Mouse (Mus musculus) thymus, postnatal 4 days (tissue): Measurements from ENCODE around the gene Sbk1.

Experiments used
- DNase-seq: peaks from one replicate; pipeline ENCODE4 v3.0.0; 2021

Gene Sbk1

DNA sequence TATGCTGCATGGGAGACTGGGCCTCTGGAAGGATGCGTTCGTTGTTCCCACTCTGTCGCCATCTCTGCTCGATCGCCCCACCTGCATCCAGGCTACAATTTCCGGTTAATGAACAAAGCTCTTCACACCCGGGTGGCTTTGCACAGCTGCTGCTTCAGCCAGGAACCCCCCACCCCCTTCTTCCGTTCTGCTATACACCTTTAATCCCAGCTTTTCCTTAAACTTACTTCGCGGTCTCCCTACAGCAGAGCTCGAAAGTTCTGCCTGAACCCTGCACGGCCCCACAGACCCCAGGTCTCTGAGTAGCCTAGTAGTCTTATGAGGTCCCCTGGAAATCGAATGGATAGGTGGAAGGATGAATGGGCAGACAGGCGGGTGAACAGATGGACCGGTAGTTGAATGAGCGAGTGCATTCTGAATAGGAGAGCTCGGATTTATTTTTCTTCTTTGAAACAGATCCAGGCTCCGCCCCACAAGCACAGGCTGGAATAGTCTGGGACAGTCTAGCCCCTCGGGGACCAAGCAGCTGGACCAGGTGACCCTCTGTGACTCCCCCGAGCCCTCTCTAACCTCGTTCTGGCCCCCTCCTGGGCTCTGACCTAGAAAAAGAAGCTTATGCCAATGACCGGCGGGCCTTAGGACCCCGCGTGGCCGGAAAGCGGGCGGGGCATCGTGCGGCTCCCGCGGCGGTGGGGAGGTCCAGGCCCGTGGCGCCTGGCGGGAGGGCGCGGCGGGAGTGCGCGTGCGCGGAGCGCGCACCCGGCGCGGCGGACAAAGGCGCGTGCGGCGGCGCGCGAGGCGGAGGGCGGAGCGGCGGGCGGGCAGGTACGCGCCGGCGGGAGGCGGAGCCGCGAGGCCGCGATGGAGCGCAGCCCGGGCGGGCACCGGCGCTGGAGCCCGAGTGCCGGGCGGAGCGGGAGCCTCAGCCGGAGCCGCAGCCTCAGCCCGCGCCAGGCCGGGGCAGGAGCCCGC is at the start of gene Sbk1:
Gene Sbk1, plus strand, starts transcription at position 908 of the 972 bp plus-strand sequence.
- peak; percentile 92 for DNase-seq

- no peak for DNase-seq
These were observed 49.7 kb upstream of the Sbk1 start for GRCm38 (mm10) chr7:126222753-126223152.

DNA sequence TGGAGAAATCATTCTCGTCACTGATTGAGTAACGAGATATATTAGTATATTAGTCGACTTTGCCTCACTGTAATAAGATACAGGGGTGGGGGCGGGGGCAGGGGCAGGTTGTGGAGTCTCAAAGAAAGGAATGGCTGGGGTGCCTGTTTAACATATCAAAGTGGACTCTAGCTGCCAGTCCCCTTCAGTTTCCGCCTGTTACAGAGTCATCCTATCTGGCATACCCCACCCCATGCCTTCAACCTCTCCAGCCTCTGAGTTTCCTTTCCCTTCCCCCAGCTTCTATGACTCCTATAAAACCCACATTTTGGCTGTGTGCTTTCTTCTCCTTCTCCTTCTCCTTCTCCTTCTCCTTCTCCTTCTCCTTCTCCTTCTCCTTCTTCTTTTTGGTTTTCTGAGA is 46.3 kb upstream of the Sbk1 start:
- DNase-seq = no peak

DNA sequence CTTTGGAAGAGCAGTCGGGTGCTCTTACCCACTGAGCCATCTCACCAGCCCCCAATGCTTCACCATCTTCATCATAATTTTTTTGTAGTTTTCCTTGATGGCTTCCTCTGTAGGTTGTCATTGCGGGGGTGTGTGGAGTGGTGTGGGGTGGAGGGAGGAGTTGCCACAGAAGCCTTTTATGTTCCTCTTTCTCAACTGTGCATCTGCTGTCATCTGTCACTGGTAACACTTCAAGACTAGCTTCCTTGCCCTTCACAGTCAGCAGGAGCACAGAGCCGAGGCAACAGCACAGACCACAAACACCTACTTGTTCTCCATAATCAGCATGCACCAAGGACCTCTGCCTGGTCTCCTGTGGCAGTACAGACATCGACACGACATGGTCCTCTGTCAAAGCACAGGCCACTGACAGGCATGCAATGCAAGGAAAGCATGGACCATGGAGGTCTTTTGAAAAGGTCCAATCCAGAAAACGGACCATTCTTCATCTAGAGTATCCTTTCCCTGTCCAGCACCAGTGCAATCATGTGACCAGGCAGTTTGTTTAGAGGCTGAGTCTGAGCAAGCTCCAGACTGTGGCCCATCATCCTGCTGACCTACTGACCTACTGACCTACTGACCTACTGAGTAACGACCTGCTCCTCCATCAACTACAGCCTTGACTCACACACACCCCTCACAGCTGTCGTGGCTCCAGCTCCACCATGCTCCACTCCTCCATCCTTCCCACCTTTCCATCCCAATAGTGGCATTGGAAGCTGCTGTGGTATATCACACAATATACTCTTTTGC is 41.9 kb upstream of the Sbk1 start:
- peak; percentile 56 for DNase-seq

DNA sequence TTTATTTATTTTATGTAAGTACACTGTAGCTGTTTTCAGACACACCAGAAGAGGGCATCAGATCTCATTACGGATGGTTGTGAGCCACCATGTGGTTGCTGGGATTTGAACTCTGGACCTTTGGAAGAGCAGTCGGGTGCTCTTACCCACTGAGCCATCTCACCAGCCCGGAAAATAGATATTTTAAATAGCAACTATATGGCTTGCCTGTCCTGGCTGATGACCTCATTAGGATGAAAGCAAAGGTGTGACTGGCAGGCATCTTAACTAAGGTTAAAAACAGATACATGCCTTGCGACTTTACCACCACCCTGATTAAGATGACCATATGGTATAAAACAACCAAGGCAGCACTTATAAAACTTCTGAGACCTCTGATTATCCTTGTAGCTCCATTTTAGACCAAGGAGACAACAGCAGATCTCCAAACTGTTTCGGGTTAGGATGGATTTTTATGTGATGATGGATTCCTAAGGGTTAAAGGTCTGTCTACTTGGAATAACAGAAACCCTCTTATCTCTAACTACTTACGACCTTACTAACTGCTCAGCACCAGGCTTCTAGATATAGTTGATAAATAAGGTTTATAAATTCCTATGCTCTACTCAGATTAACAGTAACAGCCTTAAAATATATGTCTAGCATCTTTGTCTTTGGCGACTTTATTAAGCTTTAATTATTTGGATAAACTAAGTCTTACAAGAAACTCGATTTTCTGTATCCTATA is 39.9 kb upstream of the Sbk1 start:
- DNase-seq = no peak

DNA sequence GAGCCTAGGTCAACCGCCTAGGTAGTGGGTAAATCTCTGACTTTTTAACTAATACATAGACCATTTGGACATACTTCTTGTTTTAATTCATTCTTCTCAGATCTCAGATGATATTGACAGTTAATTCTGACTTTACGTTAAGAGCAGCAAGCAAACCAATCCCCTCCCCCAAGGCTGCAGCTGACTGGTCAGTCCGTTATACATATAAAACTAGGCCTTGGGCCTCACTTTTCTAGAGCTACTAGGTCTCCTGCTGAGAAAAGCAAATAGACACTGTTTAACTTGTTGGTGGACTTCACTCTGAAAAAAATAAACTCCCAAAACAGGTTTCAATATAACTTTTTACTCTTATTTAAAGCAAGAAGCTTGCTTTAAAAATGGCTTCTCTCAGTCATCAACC is 37.8 kb upstream of the Sbk1 start:
- DNase-seq = no peak

- DNase-seq = peak; percentile 42
These were observed 36.2 kb upstream of the Sbk1 start for GRCm38 (mm10) chr7:126236083-126236793.

- DNase-seq = peak; percentile 38
These were observed 35.6 kb upstream of the Sbk1 start for GRCm38 (mm10) chr7:126236794-126237192.

GRCm38 (mm10) chr7:126240814-126241360 is 31.5 kb upstream of the Sbk1 start:
- no peak for DNase-seq

GRCm38 (mm10) chr7:126244168-126244750 is 28.2 kb upstream of the Sbk1 start:
- no peak for DNase-seq

DNA sequence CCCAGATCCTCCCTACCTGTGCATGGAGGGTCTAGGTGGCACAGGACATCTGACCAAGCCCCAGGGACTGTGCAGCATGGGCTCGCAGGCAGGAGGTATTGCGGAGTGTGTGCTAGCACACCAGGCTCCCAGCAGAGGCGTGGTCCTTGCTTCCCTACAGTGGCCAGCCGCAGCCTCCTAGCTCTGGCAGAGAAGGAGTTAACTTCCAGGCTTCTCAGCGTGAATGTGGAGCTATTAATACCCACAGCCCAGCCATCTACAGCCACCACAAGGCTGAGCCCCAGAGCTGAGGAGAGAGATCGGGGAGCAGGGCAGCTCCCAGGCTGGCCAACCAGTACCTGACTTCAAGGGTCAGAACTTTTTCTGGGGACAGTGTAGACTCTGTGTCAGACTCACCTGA is 24.3 kb upstream of the Sbk1 start:
- no peak for DNase-seq

- DNase-seq = no peak
These were observed 23.7 kb upstream of the Sbk1 start for GRCm38 (mm10) chr7:126248641-126249141.

DNA sequence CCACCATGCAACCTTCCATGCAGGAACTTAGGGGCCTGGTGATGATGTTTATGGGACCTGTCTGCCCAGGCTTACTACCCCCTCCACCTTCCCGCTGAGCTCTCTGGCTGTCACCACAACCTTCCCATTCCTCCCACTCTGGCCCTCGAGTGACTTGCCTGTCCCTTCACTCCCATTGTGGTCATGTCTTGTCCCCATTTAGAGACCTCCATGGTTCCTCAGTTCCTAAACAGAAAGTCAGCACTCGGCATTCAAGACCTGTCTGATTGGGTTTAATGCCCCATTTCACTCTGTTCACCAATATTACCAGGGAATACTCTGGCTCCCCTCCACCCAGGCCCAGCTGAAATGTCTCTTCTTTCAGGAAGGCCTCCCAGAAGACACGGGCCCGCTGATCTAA is 23.3 kb upstream of the Sbk1 start:
- no peak for DNase-seq

DNA sequence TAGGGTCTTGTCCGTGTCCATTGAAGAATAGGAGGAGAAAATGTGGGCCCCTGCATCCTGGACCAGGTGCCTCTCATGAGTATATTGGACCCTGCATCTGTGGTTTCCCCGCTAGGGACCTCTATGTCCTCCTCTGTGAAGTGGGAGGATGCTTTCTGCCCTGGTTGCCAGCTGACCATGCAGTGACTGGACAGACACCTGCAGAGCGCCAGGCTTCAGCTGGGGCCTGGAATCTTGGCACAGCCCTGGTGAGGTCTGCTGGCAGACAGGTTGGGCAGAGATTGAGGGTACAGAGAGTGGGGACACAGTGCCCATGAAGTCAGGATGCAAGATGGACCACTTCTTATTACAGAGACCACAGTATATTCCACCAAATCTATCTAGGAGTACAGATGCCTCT is 22.4 kb upstream of the Sbk1 start:
- no peak for DNase-seq

- DNase-seq = no peak
These were observed 21.9 kb upstream of the Sbk1 start for GRCm38 (mm10) chr7:126250481-126250880.

GRCm38 (mm10) chr7:126251698-126252097 is 20.7 kb upstream of the Sbk1 start:
- no peak for DNase-seq

DNA sequence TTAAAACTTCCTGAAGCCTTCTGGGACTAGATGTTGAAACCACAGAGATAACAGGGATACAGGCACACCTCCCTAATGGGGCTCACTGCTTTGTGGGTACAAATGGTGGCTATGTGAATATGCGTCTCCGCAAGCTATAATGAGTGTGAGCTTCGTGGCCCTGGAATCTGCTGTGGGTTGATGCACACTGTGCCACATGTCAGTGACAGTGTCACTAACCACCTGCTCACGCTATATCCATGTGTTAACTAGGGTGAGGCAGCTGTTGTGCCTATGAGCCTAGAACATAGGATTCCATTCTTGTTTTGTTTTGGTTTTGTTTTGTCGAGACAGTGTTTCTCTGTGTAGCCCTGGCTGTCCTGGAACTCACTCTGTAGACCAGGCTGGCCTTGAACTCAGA is 20.2 kb upstream of the Sbk1 start:
- no peak for DNase-seq

DNA sequence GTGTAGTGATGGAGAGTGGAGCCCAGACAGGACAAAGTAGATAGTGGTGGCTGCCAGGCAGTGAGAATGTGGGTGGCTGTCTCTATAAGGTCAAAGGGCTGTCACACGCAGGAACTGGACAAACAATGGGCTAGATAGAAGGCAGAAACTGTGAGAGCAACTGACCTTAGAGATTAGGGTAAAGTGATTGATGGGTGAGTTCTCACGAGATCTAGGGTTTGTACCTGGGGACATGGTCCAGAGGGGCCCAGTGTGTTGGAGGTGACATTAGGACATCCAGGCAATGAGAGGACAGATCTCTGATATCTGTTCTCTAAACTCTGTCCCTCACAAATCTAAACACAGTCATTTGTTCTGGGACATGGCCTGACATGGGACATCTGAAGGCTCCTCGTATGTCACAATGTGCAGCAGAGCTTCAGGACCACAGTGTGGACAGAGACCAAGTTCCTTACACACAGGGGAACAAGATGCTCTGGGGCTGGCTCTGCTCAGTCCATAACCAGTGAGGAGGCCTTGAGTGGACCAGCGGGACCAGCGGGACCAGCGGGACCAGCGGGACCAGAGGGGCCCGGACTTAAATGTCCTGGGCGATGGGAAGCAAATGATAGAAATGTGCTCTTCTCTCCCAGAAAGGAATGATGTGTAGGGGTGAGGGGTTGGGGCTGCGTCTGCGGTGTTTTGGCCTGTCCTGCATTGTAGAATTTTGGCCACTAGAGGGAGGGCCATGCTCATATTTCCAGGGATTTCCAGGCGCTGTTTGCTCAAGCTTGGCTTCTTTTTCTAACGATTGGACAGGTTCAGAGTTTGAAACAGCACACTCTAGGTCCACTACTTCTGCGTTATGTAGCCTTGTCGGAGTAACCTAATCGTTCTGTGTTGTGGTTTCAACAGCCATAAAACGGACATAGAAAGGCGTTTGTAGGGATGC is 11.9 kb upstream of the Sbk1 start:
- peak; percentile 80 for DNase-seq

DNA sequence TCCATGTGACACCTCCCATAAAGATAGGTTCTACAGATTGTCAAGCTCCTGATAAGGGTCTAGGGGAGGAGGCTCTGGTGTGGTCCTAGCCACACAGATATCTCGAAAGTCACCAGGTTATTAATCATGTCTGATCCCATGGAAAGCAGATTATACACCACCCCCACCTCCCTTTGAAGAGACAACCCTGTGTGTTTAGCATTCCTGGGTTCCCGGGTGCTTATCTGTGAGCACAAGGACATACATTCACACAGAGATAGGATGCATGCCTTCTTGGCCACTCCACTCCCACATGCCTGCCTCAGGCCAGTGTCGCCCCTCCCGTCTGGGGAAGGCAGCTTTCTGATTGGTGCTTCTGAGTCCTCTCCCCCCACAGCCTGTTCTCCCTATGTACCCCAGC is 10.6 kb upstream of the Sbk1 start:
- DNase-seq = no peak

GRCm38 (mm10) chr7:126263964-126264363 is 8.5 kb upstream of the Sbk1 start:
- DNase-seq = no peak
